Mouse (Mus musculus) small intestine, adult 2 months (tissue): ENCODE results near the gene Cdh4.

Experiments
- CTCF ChIP-seq: fragments of 200-500 bp; IDR thresholded peaks from 2 replicates; pipeline ENCODE4 v1.5.1; 2012; ENCODE audit warnings: low read depth, mild to moderate bottlenecking, control low read depth, inconsistent platforms, low read length, moderate library complexity, mixed read lengths; ENCODE audit not compliant: insufficient replicate concordance, insufficient read length; ENCODE audit errors: extremely low read depth
- POLR2A ChIP-seq: fragments of 200-500 bp; IDR thresholded peaks from 2 replicates; pipeline ENCODE4 v1.6.1; 2012; ENCODE audit warnings: low read depth, mild to moderate bottlenecking, control low read depth, inconsistent platforms, low read length, moderate library complexity

DNA sequence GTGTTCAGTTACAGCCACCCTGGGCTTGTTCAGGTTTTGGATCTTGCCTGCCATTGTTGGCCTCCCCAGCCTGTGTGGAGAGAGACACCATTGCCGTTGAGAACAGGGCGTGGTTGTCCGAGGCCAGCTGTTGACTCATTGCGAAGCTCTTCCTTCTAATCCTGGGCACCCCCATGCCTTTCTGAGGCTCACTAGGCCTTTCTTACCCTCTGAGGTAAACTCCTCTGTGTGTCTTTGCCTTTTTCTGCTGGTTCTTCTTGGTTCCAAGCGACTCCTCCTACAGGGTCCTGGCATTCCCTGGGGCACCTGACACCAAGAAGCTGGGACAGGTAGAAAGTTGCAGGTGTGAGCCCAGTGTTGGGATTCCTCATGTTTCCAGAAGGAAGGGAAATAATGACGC is 78.7 kb downstream of the Cdh4 start:
- no peak for TF ChIP-seq CTCF
- no peak for TF ChIP-seq POLR2A
